Mouse (Mus musculus): ENCODE measurements around the gene Ctnna2.

Gene Ctnna2

GRCm38 (mm10) chr6:77599244-77599643, 380.3 kb downstream of the Ctnna2 start:
- DNase-seq (ENCODE audit: low spot score in 2 of 2), result no peak

- no peak for DNase-seq (ENCODE audit: low spot score in 2 of 2)
Observed at GRCm38 (mm10) chr6:77582568-77582967, 396.9 kb downstream of the Ctnna2 start.

GRCm38 (mm10) chr6:77580926-77581325, 398.6 kb downstream of the Ctnna2 start:
- DNase-seq (ENCODE audit: low spot score in 2 of 2), result no peak

GRCm38 (mm10) chr6:77578612-77579011, 400.9 kb downstream of the Ctnna2 start:
- DNase-seq (ENCODE audit: low spot score in 2 of 2), result no peak

- no peak for DNase-seq (ENCODE audit: low spot score in 2 of 2)
Observed at GRCm38 (mm10) chr6:77577585-77577984, 401.9 kb downstream of the Ctnna2 start.

DNA sequence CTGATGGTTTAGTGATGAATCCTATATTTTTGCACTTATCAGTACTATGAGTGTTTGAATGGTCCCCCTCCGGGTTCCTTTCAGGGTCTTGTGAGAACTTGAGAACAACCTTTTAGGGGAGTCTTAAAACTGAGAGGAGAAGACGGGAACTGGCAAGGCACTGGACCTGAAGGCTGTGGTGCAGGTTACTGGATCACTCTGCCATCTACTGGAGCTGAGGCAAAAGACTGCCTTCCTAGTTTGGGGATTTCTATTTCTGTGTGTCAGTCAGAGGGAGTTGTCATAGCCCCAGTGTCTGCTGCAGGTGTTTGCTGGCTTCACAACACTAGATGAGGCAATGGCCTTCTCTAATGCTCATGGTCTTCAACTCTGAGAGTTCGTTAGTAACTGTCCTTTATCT, 406.9 kb downstream of the Ctnna2 start:
- DNase-seq (ENCODE audit: low spot score in 2 of 2), result no peak

DNA sequence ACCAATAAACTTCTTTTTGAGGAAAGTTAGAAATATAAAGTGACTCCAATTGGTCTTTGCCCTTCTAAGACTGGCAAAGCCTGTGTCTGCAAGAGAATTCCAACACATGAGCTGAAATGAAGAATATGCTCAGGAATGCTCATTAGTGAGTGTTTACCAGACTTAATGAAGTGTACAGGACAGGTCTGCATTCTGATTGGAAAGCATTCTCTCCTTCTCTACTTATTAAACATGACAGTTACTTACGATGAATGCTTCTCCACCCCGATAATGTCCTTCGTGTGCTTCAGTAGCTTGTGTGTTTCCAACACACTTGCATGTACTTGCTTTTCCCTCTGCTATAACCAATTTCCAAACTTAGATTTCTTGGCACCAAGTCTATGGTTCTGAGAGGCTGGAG, 409.6 kb downstream of the Ctnna2 start:
- DNase-seq (ENCODE audit: low spot score in 2 of 2), result no peak

GRCm38 (mm10) chr6:77556181-77556580, 423.3 kb downstream of the Ctnna2 start:
- DNase-seq (ENCODE audit: low spot score in 2 of 2), result no peak

GRCm38 (mm10) chr6:77537055-77537807, 442.3 kb downstream of the Ctnna2 start:
- no peak for DNase-seq (ENCODE audit: low spot score in 2 of 2)

GRCm38 (mm10) chr6:77527636-77528035, 451.9 kb downstream of the Ctnna2 start:
- no peak for DNase-seq (ENCODE audit: low spot score in 2 of 2)

DNA sequence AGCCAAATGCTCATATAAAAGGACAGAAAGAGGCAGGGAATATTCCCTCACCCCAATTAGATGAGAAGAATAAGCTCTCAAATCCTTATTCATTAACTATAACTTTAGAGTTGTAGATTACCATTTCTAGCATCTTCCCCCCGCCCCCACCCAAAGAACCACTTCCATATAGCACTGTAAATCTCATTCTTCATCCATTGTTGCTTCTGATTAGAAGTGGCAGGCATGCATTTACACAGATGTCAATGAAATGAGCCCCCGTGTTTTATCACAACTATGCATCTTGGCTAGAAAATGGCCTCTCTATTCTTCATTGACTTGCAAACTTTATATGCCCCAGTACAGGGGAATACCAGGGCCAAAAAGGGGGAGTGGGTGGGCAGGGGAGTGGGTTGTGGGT, 457.7 kb downstream of the Ctnna2 start:
- no peak for DNase-seq (ENCODE audit: low spot score in 2 of 2)

GRCm38 (mm10) chr6:77516515-77516914, 463.0 kb downstream of the Ctnna2 start:
- DNase-seq (ENCODE audit: low spot score in 2 of 2), result no peak

GRCm38 (mm10) chr6:77511805-77512204, 467.7 kb downstream of the Ctnna2 start:
- no peak for DNase-seq (ENCODE audit: low spot score in 2 of 2)

GRCm38 (mm10) chr6:77491721-77492120, 487.8 kb downstream of the Ctnna2 start:
- no peak for DNase-seq (ENCODE audit: low spot score in 2 of 2)

- DNase-seq (ENCODE audit: low spot score in 2 of 2), result no peak
Observed at GRCm38 (mm10) chr6:77486658-77487057, 492.8 kb downstream of the Ctnna2 start.

- DNase-seq (ENCODE audit: low spot score in 2 of 2), result no peak
Observed at GRCm38 (mm10) chr6:77482081-77482480, 497.4 kb downstream of the Ctnna2 start.

DNA sequence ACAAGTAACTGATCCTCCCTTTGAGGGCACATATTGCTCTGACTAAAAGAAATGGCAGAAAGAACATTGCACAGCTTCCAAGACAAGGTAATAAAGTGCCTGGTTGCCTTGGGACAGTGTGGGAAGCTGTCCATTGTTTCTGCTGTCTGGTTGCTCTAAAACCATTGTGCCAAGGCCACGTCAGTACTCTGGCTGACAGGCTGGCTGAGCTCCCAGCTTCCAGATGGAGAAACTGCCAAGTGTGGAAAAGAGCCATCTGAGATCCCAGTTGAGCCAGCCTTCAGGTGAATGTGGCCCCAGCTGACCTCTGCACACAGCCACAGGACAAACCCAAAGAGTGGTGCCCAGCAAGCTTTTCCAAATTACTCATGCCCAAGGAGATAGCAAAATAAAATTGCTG, 504.1 kb downstream of the Ctnna2 start:
- no peak for DNase-seq (ENCODE audit: low spot score in 2 of 2)

DNA sequence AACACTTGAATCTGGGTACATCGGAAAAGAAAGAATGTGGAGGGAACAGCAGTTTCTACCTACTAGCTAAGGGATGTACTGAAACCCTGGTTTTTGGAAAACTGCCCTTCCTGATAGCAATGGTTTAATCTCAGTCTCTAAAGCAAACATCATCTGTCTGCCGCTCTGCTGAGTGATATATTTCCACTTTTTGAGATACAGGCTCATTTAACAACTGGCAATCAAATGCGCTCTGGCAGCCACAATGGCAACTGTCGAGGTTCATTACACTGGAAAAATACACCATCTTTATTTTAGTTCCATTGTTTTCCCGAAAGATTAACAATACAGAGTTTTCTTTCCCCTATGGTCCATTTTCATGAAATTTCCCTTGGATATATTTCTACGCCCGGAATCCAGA, 506.2 kb downstream of the Ctnna2 start:
- DNase-seq (ENCODE audit: low spot score in 2 of 2), result no peak

GRCm38 (mm10) chr6:77468058-77468457, 511.4 kb downstream of the Ctnna2 start:
- no peak for DNase-seq (ENCODE audit: low spot score in 2 of 2)

- DNase-seq (ENCODE audit: low spot score in 2 of 2), result no peak
Observed at GRCm38 (mm10) chr6:77462737-77463136, 516.8 kb downstream of the Ctnna2 start.

- DNase-seq (ENCODE audit: low spot score in 2 of 2), result no peak
Observed at GRCm38 (mm10) chr6:77457919-77458318, 521.6 kb downstream of the Ctnna2 start.

- DNase-seq (ENCODE audit: low spot score in 2 of 2), result no peak
Observed at GRCm38 (mm10) chr6:77446861-77447260, 532.6 kb downstream of the Ctnna2 start.

DNA sequence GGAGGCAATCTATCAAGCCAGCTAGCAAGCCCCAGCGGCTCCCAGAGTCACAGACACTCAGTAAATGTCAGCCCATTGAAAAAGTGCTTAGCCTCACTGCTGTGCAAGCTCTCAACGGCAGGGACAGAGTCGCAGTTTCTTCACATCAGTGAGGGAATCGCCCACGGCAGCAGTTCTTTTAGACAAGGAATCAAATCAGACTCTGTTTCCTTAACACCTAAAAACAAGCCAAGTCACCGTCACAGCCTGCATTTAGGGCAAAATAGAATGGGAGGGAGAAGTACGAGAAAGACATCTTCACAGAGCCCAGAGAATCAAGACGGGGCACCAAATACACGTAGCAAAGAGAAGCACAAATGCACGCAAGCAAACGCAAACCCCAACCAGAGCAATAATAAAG, 535.6 kb downstream of the Ctnna2 start:
- no peak for DNase-seq (ENCODE audit: low spot score in 2 of 2)

DNA sequence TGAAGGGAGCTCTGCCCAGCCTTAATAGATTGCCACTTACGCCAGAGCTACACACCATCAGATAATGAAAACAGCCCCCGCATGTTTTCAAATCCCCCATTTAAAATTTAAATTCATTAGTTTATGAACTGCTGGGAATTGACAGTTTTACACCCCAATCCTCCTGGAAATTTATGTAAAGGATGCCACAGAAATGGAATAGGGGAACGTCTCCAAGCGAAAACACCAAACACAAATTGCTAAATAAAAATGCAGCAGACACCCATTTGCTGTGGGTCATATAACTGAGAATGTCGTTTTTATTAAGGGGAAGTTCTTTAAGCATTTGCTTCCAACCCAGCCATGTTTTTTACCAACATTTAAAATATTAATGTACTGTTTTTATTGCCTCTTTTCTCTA, 538.4 kb downstream of the Ctnna2 start:
- DNase-seq (ENCODE audit: low spot score in 2 of 2), result no peak
